Mouse (Mus musculus): ENCODE results near the gene Nceh1. TPM values are rescaled to one million over a fixed set of nuclear protein-coding genes. Genes with fewer than 3 reads are reported as not detected.

Gene Nceh1
- polyA plus RNA-seq, 1 experiment from 2014 or later, result 6.7 TPM

GRCm38 (mm10) chr3:27155856-27156593 lies 26.7 kb upstream of the Nceh1 start:
- Histone ChIP-seq H3K27me3 (ENCODE audit: control insufficient read depth, insufficient read depth, low read length) (no peaks in the 10 kb centered on the region), H3K9ac (replicated peaks; ENCODE audit: low read depth, low read length) (no peak overlapping the region), H3K9me3 (ENCODE audit: control insufficient read depth, low read depth, low read length) (no peaks in the 10 kb centered on the region), H3K4me1 (ENCODE audit: control insufficient read depth, insufficient read depth, low read length) (peaks cover 14% of the 10 kb centered on the region), H3K36me3 (ENCODE audit: control insufficient read depth, insufficient read depth, low read length) (no peaks in the 10 kb centered on the region), H3K27ac (ENCODE audit: low read length) (peak overlapping the region; percentile 68), H3K4me3 (ENCODE audit: low read depth, low read length) (no peak overlapping the region), H3K4me2 (replicated peaks; ENCODE audit: low read depth, low read length) (no peak overlapping the region)
- 61% methylated on average over 9 of the region's 9 CpGs for WGBS
- no peak for ATAC-seq (ENCODE audit: insufficient number of reproducible peaks, insufficient read depth, low FRiP score, low read depth)

- 53% methylated on average over 3 of the region's 3 CpGs for WGBS
- ATAC-seq (ENCODE audit: insufficient number of reproducible peaks, insufficient read depth, low FRiP score, low read depth), result no peak
Measured at GRCm38 (mm10) chr3:27156594-27156949, 26.2 kb upstream of the Nceh1 start.

GRCm38 (mm10) chr3:27158910-27159309 lies 23.9 kb upstream of the Nceh1 start:
- no peak overlapping the region for H3K27ac ChIP-seq (ENCODE audit: low read length)
- no peak overlapping the region for H3K4me2 ChIP-seq (replicated peaks; ENCODE audit: low read depth, low read length)
- H3K9me3 ChIP-seq (ENCODE audit: control insufficient read depth, low read depth, low read length), result no peaks in the 10 kb centered on the region
- H3K9ac ChIP-seq (replicated peaks; ENCODE audit: low read depth, low read length), result no peak overlapping the region
- ATAC-seq (ENCODE audit: insufficient number of reproducible peaks, insufficient read depth, low FRiP score, low read depth), result no peak
- no peaks in the 10 kb centered on the region for H3K36me3 ChIP-seq (ENCODE audit: control insufficient read depth, insufficient read depth, low read length)
- H3K4me1 ChIP-seq (ENCODE audit: control insufficient read depth, insufficient read depth, low read length), result 0 out of 2 replicates have a peak, but pooled peaks cover 4% of the 10 kb centered on the region
- no peak overlapping the region for H3K4me3 ChIP-seq (ENCODE audit: low read depth, low read length)
- no peaks in the 10 kb centered on the region for H3K27me3 ChIP-seq (ENCODE audit: control insufficient read depth, insufficient read depth, low read length)
- WGBS, result 49% methylated on average over 4 of the region's 4 CpGs

More at GRCm38 (mm10) chr3:27156594-27156949, 26.2 kb upstream of the Nceh1 start:
- H3K27ac ChIP-seq (ENCODE audit: low read length), result no peak overlapping the region
- no peak overlapping the region for H3K4me2 ChIP-seq (replicated peaks; ENCODE audit: low read depth, low read length)
- peaks cover 11% of the 10 kb centered on the region for H3K4me1 ChIP-seq (ENCODE audit: control insufficient read depth, insufficient read depth, low read length)
- no peaks in the 10 kb centered on the region for H3K36me3 ChIP-seq (ENCODE audit: control insufficient read depth, insufficient read depth, low read length)
- H3K4me3 ChIP-seq (ENCODE audit: low read depth, low read length), result no peak overlapping the region
- H3K9me3 ChIP-seq (ENCODE audit: control insufficient read depth, low read depth, low read length), result no peaks in the 10 kb centered on the region
- no peak overlapping the region for H3K9ac ChIP-seq (replicated peaks; ENCODE audit: low read depth, low read length)
- H3K27me3 ChIP-seq (ENCODE audit: control insufficient read depth, insufficient read depth, low read length), result no peaks in the 10 kb centered on the region

- 87% methylated on average over 6 of the region's 6 CpGs for WGBS
- no peaks in the 10 kb centered on the region for H3K4me1 ChIP-seq (ENCODE audit: control insufficient read depth, insufficient read depth, low read length)
- H3K4me2 ChIP-seq (replicated peaks; ENCODE audit: low read depth, low read length), result no peak overlapping the region
- no peak overlapping the region for H3K27ac ChIP-seq (ENCODE audit: low read length)
- no peak for ATAC-seq (ENCODE audit: insufficient number of reproducible peaks, insufficient read depth, low FRiP score, low read depth)
- H3K9me3 ChIP-seq (ENCODE audit: control insufficient read depth, low read depth, low read length), result no peaks in the 10 kb centered on the region
- no peak overlapping the region for H3K9ac ChIP-seq (replicated peaks; ENCODE audit: low read depth, low read length)
- H3K4me3 ChIP-seq (ENCODE audit: low read depth, low read length), result no peak overlapping the region
- H3K36me3 ChIP-seq (ENCODE audit: control insufficient read depth, insufficient read depth, low read length), result no peaks in the 10 kb centered on the region
- no peaks in the 10 kb centered on the region for H3K27me3 ChIP-seq (ENCODE audit: control insufficient read depth, insufficient read depth, low read length)
Measured at GRCm38 (mm10) chr3:27161645-27162409, 20.9 kb upstream of the Nceh1 start.

GRCm38 (mm10) chr3:27162410-27162804 lies 20.4 kb upstream of the Nceh1 start:
- no peaks in the 10 kb centered on the region for H3K9me3 ChIP-seq (ENCODE audit: control insufficient read depth, low read depth, low read length)
- no peak overlapping the region for H3K27ac ChIP-seq (ENCODE audit: low read length)
- H3K9ac ChIP-seq (replicated peaks; ENCODE audit: low read depth, low read length), result no peak overlapping the region
- 56% methylated on average over 2 of the region's 2 CpGs for WGBS
- H3K36me3 ChIP-seq (ENCODE audit: control insufficient read depth, insufficient read depth, low read length), result no peaks in the 10 kb centered on the region
- H3K27me3 ChIP-seq (ENCODE audit: control insufficient read depth, insufficient read depth, low read length), result no peaks in the 10 kb centered on the region
- H3K4me3 ChIP-seq (ENCODE audit: low read depth, low read length), result no peak overlapping the region
- no peak overlapping the region for H3K4me2 ChIP-seq (replicated peaks; ENCODE audit: low read depth, low read length)
- no peaks in the 10 kb centered on the region for H3K4me1 ChIP-seq (ENCODE audit: control insufficient read depth, insufficient read depth, low read length)
- no peak for ATAC-seq (ENCODE audit: insufficient number of reproducible peaks, insufficient read depth, low FRiP score, low read depth)

- no peak for ATAC-seq (ENCODE audit: insufficient number of reproducible peaks, insufficient read depth, low FRiP score, low read depth)
- WGBS, result 74% methylated on average over 3 of the region's 3 CpGs
- Histone ChIP-seq H3K4me2 (replicated peaks; ENCODE audit: low read depth, low read length) (no peak overlapping the region), H3K4me1 (ENCODE audit: control insufficient read depth, insufficient read depth, low read length) (no peaks in the 10 kb centered on the region), H3K27ac (ENCODE audit: low read length) (no peak overlapping the region), H3K9me3 (ENCODE audit: control insufficient read depth, low read depth, low read length) (no peaks in the 10 kb centered on the region), H3K4me3 (ENCODE audit: low read depth, low read length) (no peak overlapping the region), H3K9ac (replicated peaks; ENCODE audit: low read depth, low read length) (no peak overlapping the region), H3K36me3 (ENCODE audit: control insufficient read depth, insufficient read depth, low read length) (no peaks in the 10 kb centered on the region), H3K27me3 (ENCODE audit: control insufficient read depth, insufficient read depth, low read length) (no peaks in the 10 kb centered on the region)
Measured at GRCm38 (mm10) chr3:27165481-27166065, 17.2 kb upstream of the Nceh1 start.

GRCm38 (mm10) chr3:27170257-27170656 lies 12.5 kb upstream of the Nceh1 start:
- ATAC-seq (ENCODE audit: insufficient number of reproducible peaks, insufficient read depth, low FRiP score, low read depth), result no peak
- Histone ChIP-seq H3K4me1 (ENCODE audit: control insufficient read depth, insufficient read depth, low read length) (no peaks in the 10 kb centered on the region), H3K4me2 (replicated peaks; ENCODE audit: low read depth, low read length) (no peak overlapping the region), H3K27me3 (ENCODE audit: control insufficient read depth, insufficient read depth, low read length) (no peaks in the 10 kb centered on the region), H3K36me3 (ENCODE audit: control insufficient read depth, insufficient read depth, low read length) (no peaks in the 10 kb centered on the region), H3K4me3 (ENCODE audit: low read depth, low read length) (no peak overlapping the region), H3K27ac (ENCODE audit: low read length) (no peak overlapping the region), H3K9me3 (ENCODE audit: control insufficient read depth, low read depth, low read length) (no peaks in the 10 kb centered on the region), H3K9ac (replicated peaks; ENCODE audit: low read depth, low read length) (no peak overlapping the region)
- 77% methylated on average over 1 of the region's 1 CpGs for WGBS

GRCm38 (mm10) chr3:27179711-27180110 lies 3.1 kb upstream of the Nceh1 start:
- Histone ChIP-seq H3K4me3 (ENCODE audit: low read depth, low read length) (no peak overlapping the region), H3K9ac (replicated peaks; ENCODE audit: low read depth, low read length) (no peak overlapping the region), H3K4me2 (replicated peaks; ENCODE audit: low read depth, low read length) (no peak overlapping the region), H3K9me3 (ENCODE audit: control insufficient read depth, low read depth, low read length) (no peaks in the 10 kb centered on the region), H3K36me3 (ENCODE audit: control insufficient read depth, insufficient read depth, low read length) (no peaks in the 10 kb centered on the region), H3K27me3 (ENCODE audit: control insufficient read depth, insufficient read depth, low read length) (no peaks in the 10 kb centered on the region), H3K27ac (ENCODE audit: low read length) (no peak overlapping the region), H3K4me1 (ENCODE audit: control insufficient read depth, insufficient read depth, low read length) (peaks cover 6% of the 10 kb centered on the region; the same call in 1 of the 2 replicates)
- ATAC-seq (ENCODE audit: insufficient number of reproducible peaks, insufficient read depth, low FRiP score, low read depth), result no peak
- WGBS, result 80% methylated on average over 8 of the region's 8 CpGs

All from stomach, embryonic 14.5 days (tissue).